Mouse (Mus musculus): Measurements from ENCODE around the gene Lin7a. TPM values are rescaled to one million over a fixed set of nuclear protein-coding genes. Genes with fewer than 3 reads are reported as not detected.

The Lin7a gene
- polyA plus RNA-seq, 1 experiment = 0.48 TPM

- H3ac ChIP-seq (ENCODE audit: control insufficient read depth, insufficient read length) = no peak overlapping the region
Measured at GRCm38 (mm10) chr10:107442781-107443180, 171.3 kb downstream of the Lin7a start.

DNA sequence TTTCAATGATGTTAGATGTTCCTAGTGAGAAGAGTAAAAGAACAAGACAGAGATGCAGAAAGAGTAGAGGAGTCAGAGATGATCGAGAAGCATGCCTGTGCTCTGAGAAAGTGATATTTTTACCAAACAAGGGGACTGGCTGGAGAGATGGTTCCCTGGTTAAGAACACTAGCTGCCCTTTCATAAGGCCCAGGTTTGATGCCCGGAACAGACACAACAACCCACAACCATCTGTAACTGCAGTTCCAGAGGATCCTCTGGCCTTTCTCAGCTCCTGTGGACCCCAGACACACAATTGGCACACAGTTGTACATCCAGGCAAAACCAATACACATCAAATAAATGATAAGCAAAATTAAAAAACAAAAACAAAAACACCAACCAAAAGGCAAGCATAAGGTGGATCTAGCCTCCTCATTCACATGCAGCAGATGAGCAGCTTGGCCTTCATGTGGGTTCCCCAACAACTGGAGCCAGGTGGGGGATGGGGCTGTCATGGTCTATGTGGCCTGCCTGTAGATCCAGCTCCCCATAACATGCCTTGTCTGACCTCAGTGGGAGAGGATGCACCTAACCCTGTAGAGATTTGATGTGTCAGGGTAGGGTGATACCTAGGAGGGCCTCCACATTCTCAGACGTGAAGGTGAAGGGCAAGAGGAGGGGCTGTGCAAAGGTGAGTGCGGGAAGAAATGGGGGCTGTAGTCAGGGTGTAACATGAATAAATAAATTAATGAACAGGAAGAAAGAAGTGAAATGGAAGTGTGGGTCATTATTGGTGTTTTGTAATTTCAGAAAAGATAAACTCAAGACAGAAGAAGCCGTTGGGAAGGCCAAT lies 178.2 kb downstream of the Lin7a start:
- Histone ChIP-seq H3ac (ENCODE audit: control insufficient read depth, insufficient read length) (no peak overlapping the region), H3K79me2 (ENCODE audit: control insufficient read depth, insufficient read depth) (no peaks in the 10 kb centered on the region), H3K4me2 (ENCODE audit: low read depth) (no peak overlapping the region), H3K4me3 (no peak overlapping the region), H3K27me3 (ENCODE audit: control insufficient read depth, insufficient read depth, insufficient read length) (no peaks in the 10 kb centered on the region), H3K36me3 (ENCODE audit: control insufficient read depth, insufficient read depth) (no peaks in the 10 kb centered on the region)
- no peak for TF ChIP-seq POLR2A (IDR thresholded peaks at IDR 0.05; ENCODE audit: insufficient read length, low read depth)
- no peak for TF ChIP-seq MYOG (IDR thresholded peaks at IDR 0.05; ENCODE audit: control insufficient read depth in 1 of 3, insufficient read depth in 1 of 3, insufficient read length in 2 of 3, low read depth in 2 of 3)
- TF ChIP-seq TCF3 (IDR thresholded peaks at IDR 0.05; ENCODE audit: insufficient read length, low read depth) = no peak
- no peak for TF ChIP-seq TCF12 (IDR thresholded peaks at IDR 0.05; ENCODE audit: insufficient read depth, poor library complexity, severe bottlenecking)
- TF ChIP-seq CEBPB (IDR thresholded peaks at IDR 0.05; ENCODE audit: insufficient read depth, poor library complexity, severe bottlenecking) = no peak
- TF ChIP-seq E2F4 (IDR thresholded peaks at IDR 0.05; ENCODE audit: insufficient read depth) = no peak

More at GRCm38 (mm10) chr10:107442781-107443180, 171.3 kb downstream of the Lin7a start:
- Histone ChIP-seq H3K27me3 (ENCODE audit: control insufficient read depth, insufficient read depth, insufficient read length) (no peaks in the 10 kb centered on the region), H3K79me2 (ENCODE audit: control insufficient read depth, insufficient read depth) (no peaks in the 10 kb centered on the region), H3K36me3 (ENCODE audit: control insufficient read depth, insufficient read depth) (no peaks in the 10 kb centered on the region), H3K4me3 (no peak overlapping the region), H3K4me2 (ENCODE audit: low read depth) (no peak overlapping the region)
- TF ChIP-seq E2F4 (IDR thresholded peaks at IDR 0.05; ENCODE audit: insufficient read depth) (no peak), MYOG (IDR thresholded peaks at IDR 0.05; ENCODE audit: control insufficient read depth in 1 of 3, insufficient read depth in 1 of 3, insufficient read length in 2 of 3, low read depth in 2 of 3) (no peak), REST (IDR thresholded peaks at IDR 0.05; ENCODE audit: insufficient read depth, insufficient read length) (no peak), MYOD1 (IDR thresholded peaks at IDR 0.05; ENCODE audit: control insufficient read depth in 1 of 3, insufficient read length in 2 of 3, low read depth in 2 of 3) (no peak), POLR2AphosphoS2 (IDR thresholded peaks at IDR 0.05; ENCODE audit: insufficient read length, low read depth) (no peak), USF1 (IDR thresholded peaks at IDR 0.05; ENCODE audit: low read depth) (no peak), TCF3 (IDR thresholded peaks at IDR 0.05; ENCODE audit: insufficient read length, low read depth) (no peak), POLR2A (IDR thresholded peaks at IDR 0.05; ENCODE audit: insufficient read length, low read depth) (no peak), CEBPB (IDR thresholded peaks at IDR 0.05; ENCODE audit: insufficient read depth, poor library complexity, severe bottlenecking) (no peak), TCF12 (IDR thresholded peaks at IDR 0.05; ENCODE audit: insufficient read depth, poor library complexity, severe bottlenecking) (no peak), MAX (IDR thresholded peaks at IDR 0.05; ENCODE audit: low read depth) (no peak), SRF (IDR thresholded peaks at IDR 0.05; ENCODE audit: control insufficient read depth, insufficient read length, low read depth) (no peak)

DNA sequence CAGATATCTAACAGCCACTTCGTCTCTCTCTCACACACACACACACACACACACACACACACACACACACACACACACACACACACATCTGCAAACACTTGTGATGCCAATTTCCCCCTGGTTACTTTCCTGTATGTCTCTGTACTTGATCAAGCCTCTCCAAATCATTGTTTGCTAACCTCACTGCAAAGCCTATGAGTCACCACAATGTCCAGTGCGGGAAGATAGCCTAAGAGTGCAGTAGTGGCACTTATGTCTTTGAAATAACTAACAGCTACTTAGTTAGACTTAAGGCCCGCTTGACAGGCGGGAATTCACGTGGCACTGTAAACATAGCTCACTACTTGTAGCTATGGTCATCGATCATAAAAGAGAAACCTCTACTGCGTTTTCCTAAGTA lies 196.3 kb downstream of the Lin7a start:
- H3K4me2 ChIP-seq (ENCODE audit: low read depth) = no peak overlapping the region
- H3K36me3 ChIP-seq (ENCODE audit: control insufficient read depth, insufficient read depth) = no peaks in the 10 kb centered on the region
- H3K79me2 ChIP-seq (ENCODE audit: control insufficient read depth, insufficient read depth) = no peaks in the 10 kb centered on the region
- H3K4me3 ChIP-seq = no peak overlapping the region
- TF ChIP-seq MYOD1 (IDR thresholded peaks at IDR 0.05; ENCODE audit: control insufficient read depth in 1 of 3, insufficient read length in 2 of 3, low read depth in 2 of 3) = no peak
- TF ChIP-seq E2F4 (IDR thresholded peaks at IDR 0.05; ENCODE audit: insufficient read depth) = no peak
- no peak for TF ChIP-seq TCF3 (IDR thresholded peaks at IDR 0.05; ENCODE audit: insufficient read length, low read depth)
- TF ChIP-seq SRF (IDR thresholded peaks at IDR 0.05; ENCODE audit: control insufficient read depth, insufficient read length, low read depth) = no peak
- TF ChIP-seq CEBPB (IDR thresholded peaks at IDR 0.05; ENCODE audit: insufficient read depth, poor library complexity, severe bottlenecking) = no peak
- TF ChIP-seq USF1 (IDR thresholded peaks at IDR 0.05; ENCODE audit: low read depth) = no peak
- no peak for TF ChIP-seq MAX (IDR thresholded peaks at IDR 0.05; ENCODE audit: low read depth)
- no peak for TF ChIP-seq POLR2A (IDR thresholded peaks at IDR 0.05; ENCODE audit: insufficient read length, low read depth)
- no peak for TF ChIP-seq POLR2AphosphoS2 (IDR thresholded peaks at IDR 0.05; ENCODE audit: insufficient read length, low read depth)
- no peaks in the 10 kb centered on the region for H3K27me3 ChIP-seq (ENCODE audit: control insufficient read depth, insufficient read depth, insufficient read length)
- H3ac ChIP-seq (ENCODE audit: control insufficient read depth, insufficient read length) = no peak overlapping the region

Other genes with a start within 250 kb of the Lin7a start
- gene Acss3, start 148.0 kb upstream of the Lin7a start, polyA plus RNA-seq (2012; fragmentation: generic; extraction: Trizol) = 0.37 TPM
- gene Myf5, start 214.4 kb downstream of the Lin7a start, polyA plus RNA-seq (2012; fragmentation: generic; extraction: Trizol) = 10.2 TPM
- 4.4 TPM for gene Myf6, start 223.1 kb downstream of the Lin7a start, polyA plus RNA-seq (2012; fragmentation: generic; extraction: Trizol)

Data from myocyte (in vitro differentiated cells).